Mouse (Mus musculus): ENCODE measurements at regions not wholly inside any gene's neighbourhood (a gene's known extent, or its start where the extent isn't known, plus 50 kb on each side); places are given as distances from the start of the nearest gene placed in this dataset.

GRCm38 (mm10) chr4:95105424-95105823 lies 53.4 kb upstream of the Jun start:
- no peak for DNase-seq

- DNase-seq: no peak
Measured at GRCm38 (mm10) chr4:95105926-95106622, 54.1 kb upstream of the Jun start.

- no peak for DNase-seq
Measured at GRCm38 (mm10) chr4:95106881-95107665, 55.1 kb upstream of the Jun start.

GRCm38 (mm10) chr4:95108811-95109210 lies 56.8 kb upstream of the Jun start:
- DNase-seq: no peak

GRCm38 (mm10) chr4:95110828-95111227 lies 58.8 kb upstream of the Jun start:
- no peak for DNase-seq

- DNase-seq: peak; percentile 52 to 55
Measured at GRCm38 (mm10) chr4:95117158-95117681, 65.2 kb upstream of the Jun start.

- no peak for DNase-seq
Measured at GRCm38 (mm10) chr4:95120876-95121275, 68.9 kb upstream of the Jun start.

GRCm38 (mm10) chr4:95125346-95125745 lies 73.3 kb upstream of the Jun start:
- DNase-seq: no peak

GRCm38 (mm10) chr4:95127970-95128369 lies 75.9 kb upstream of the Jun start:
- no peak for DNase-seq

GRCm38 (mm10) chr4:95133815-95134214 lies 81.8 kb upstream of the Jun start:
- DNase-seq: peak in 1 of 2 experiments; percentile 37

- no peak for DNase-seq
Measured at GRCm38 (mm10) chr4:95134611-95135010, 82.6 kb upstream of the Jun start.

GRCm38 (mm10) chr4:95137413-95138143 lies 85.6 kb upstream of the Jun start:
- DNase-seq: no peak

GRCm38 (mm10) chr4:95138676-95139075 lies 86.7 kb upstream of the Jun start:
- no peak for DNase-seq

GRCm38 (mm10) chr4:95141253-95141652 lies 89.2 kb upstream of the Jun start:
- no peak for DNase-seq

- no peak for DNase-seq
Measured at GRCm38 (mm10) chr4:95143130-95143529, 91.1 kb upstream of the Jun start.

GRCm38 (mm10) chr4:95143668-95144067 lies 91.6 kb upstream of the Jun start:
- DNase-seq: peak; percentile 42 to 69

- DNase-seq: no peak
Measured at GRCm38 (mm10) chr4:95144440-95144839, 92.4 kb upstream of the Jun start.

GRCm38 (mm10) chr4:95146268-95146667 lies 94.2 kb upstream of the Jun start:
- no peak for DNase-seq

- DNase-seq: no peak
Measured at GRCm38 (mm10) chr4:95148665-95149064, 96.6 kb upstream of the Jun start.

GRCm38 (mm10) chr4:95151678-95152077 lies 99.7 kb upstream of the Jun start:
- DNase-seq: peak; percentile 50 to 77

- DNase-seq: no peak
Measured at GRCm38 (mm10) chr4:95152431-95153115, 100.6 kb upstream of the Jun start.

- DNase-seq: peak; percentile 71 to 87
Measured at GRCm38 (mm10) chr4:95153737-95154287, 101.8 kb upstream of the Jun start.

Measured in lung, postnatal 4 days (tissue).